Mouse (Mus musculus) frontal cortex, postnatal 14 days (tissue): ENCODE measurements around the gene Gm21541.
"Not testable (repeated sequence)": the region's sequence is repeated elsewhere in the genome, so short reads cannot be mapped to it uniquely, and the experiment has no call there.

Experiments used
- DNase-seq, 2 experiments: peaks; one replicate each; pipeline ENCODE4 v3.0.0; 2022; ENCODE audit warnings: low spot score in 2 of 2

Gene Gm21541

GRCm38 (mm10) chr4:41903310-41903709 lies at the start of gene Gm21541:
TSS of gene Gm21541 (plus strand) at chr4:41903610.
- not testable (repeated sequence) for DNase-seq

DNA sequence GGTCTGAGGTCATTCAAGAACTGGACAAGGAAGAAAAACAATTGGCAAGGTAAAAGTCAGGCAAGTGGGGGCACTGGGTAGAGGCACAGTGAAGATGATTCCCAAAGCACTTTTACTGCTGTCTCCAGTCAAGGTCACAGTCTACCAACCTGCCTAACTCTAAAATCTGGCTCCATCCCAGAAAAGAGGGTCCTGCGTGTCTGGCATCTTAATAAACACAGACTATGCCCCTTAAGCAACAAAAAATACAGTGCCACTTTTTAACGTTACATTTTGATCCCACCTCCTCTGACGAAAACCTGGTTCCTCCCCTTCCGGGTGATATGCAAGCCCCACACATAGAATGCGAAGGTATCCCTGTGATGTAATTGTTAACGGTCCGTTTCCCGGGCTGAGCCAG lies 37.9 kb downstream of the Gm21541 start, which contains the start of gene Gm20878:
Gm20878 (plus strand) TSS at position 301 of the 400 bp plus-strand sequence.
- not testable (repeated sequence) for DNase-seq
